Comparison of ENCODE assay signal across 12 mouse cellular contexts in the genomic region with DNA sequence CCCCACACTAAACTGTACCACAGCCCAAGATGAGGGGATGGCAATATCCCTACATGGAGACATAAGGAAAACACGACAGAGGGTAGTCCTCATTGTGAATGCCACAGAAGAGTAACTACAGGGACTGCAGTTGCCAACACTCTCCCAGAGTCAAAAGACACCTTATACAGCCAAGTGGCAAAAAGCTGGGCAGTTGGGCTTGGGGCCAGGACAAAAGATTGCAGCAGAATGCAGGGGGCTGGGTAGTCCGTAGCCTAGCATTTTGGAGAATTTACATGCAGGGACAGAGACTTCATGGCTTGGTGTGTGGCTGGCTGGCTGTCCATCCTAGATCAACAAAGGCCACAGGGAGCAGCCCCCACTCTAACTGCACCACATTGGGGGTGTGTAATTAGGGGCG.
"Had no signal": no experiment of that assay in that cellular context is flagged by ENCODE, and none has a peak within 500 bp of the region (broad histone marks: within the 10 kb centered on the region; RNA-seq: fewer than 3 reads in every experiment).

No protein-coding gene starts in this region.

- H3K4me3 ChIP-seq: limb, embryonic 13.5 days; myocyte; neural tube, embryonic 15.5 days had no signal

- H3K4me2 ChIP-seq: limb, embryonic 13.5 days; neural tube, embryonic 15.5 days had no signal

- H3K9me3 ChIP-seq: neural tube, embryonic 15.5 days had no signal

- H3K36me3 ChIP-seq: limb, embryonic 13.5 days; neural tube, embryonic 15.5 days had no signal

- H3K27ac ChIP-seq: kidney, postnatal 0 days; limb, embryonic 13.5 days; liver, embryonic 14.5 days; neural tube, embryonic 15.5 days had no signal

- H3K9ac ChIP-seq: limb, embryonic 13.5 days; liver, embryonic 14.5 days; neural tube, embryonic 15.5 days had no signal

- H3K4me1 ChIP-seq: neural tube, embryonic 15.5 days had no signal

- H3K27me3 ChIP-seq: limb, embryonic 13.5 days; neural tube, embryonic 15.5 days had no signal

- DNase-seq: kidney, postnatal 36 days; layer of hippocampus, adult 9-11 months; layer of hippocampus, postnatal 36 days; lung, adult 18-20 months; right cerebral cortex, adult 18-20 months; right cerebral cortex, postnatal 25 days; thymus, postnatal 36 days had no signal
